Mouse (Mus musculus) limb, embryonic 14.5 days (tissue): Measurements from ENCODE around the gene Mrc2. TPM values are rescaled to one million over a fixed set of nuclear protein-coding genes. Genes with fewer than 3 reads are reported as not detected.

Source experiments
- ATAC-seq: fragments of 200-750 bp; cut with Nextera tagmentation; 2 replicates; pipeline ENCODE4 v1.8.0; 2017; ENCODE audit warnings: low read depth, moderate number of reproducible peaks, moderate TSS enrichment; ENCODE audit not compliant: low FRiP score
- DNase-seq: peaks from one replicate; pipeline ENCODE4 v3.0.0-alpha.2; 2015; ENCODE audit warnings: low spot score
- H3K27ac ChIP-seq: fragments of 300-500 bp; sonication (generic); replicated peaks from 2 replicates; pipeline ENCODE4 v1.5.1; 2014; ENCODE audit warnings: low read depth, mild to moderate bottlenecking, low read length, moderate library complexity, mixed read lengths
- H3K27me3 ChIP-seq: fragments of 300-500 bp; sonication (generic); 2 replicates; pipeline ENCODE4 v1.6.1; 2014; ENCODE audit warnings: low read length, mixed read lengths; ENCODE audit not compliant: control insufficient read depth, insufficient read depth
- H3K36me3 ChIP-seq: fragments of 300-500 bp; sonication (generic); 2 replicates; pipeline ENCODE4 v1.6.1; 2014; ENCODE audit warnings: mild to moderate bottlenecking, low read length, moderate library complexity, mixed read lengths; ENCODE audit not compliant: control insufficient read depth, insufficient read depth
- H3K4me1 ChIP-seq: fragments of 300-500 bp; sonication (generic); 2 replicates; pipeline ENCODE4 v1.6.1; 2014; ENCODE audit warnings: antibody characterized with exemption, low read length, mixed read lengths; ENCODE audit not compliant: control insufficient read depth, insufficient read depth
- H3K4me2 ChIP-seq: fragments of 300-500 bp; sonication (generic); replicated peaks from 2 replicates; pipeline ENCODE4 v1.6.1; 2014; ENCODE audit warnings: low read depth, mild to moderate bottlenecking, low read length, moderate library complexity; ENCODE audit not compliant: severe bottlenecking
- H3K4me3 ChIP-seq: fragments of 300-500 bp; sonication (generic); replicated peaks from 2 replicates; pipeline ENCODE4 v1.5.1; 2014; ENCODE audit warnings: low read length
- H3K9ac ChIP-seq: fragments of 300-500 bp; sonication (generic); 2 replicates; pipeline ENCODE4 v1.6.1; 2014; ENCODE audit warnings: mild to moderate bottlenecking, low read depth, low read length, moderate library complexity; ENCODE audit not compliant: severe bottlenecking
- H3K9me3 ChIP-seq: fragments of 300-500 bp; sonication (generic); 2 replicates; pipeline ENCODE4 v1.6.1; 2016; ENCODE audit warnings: low read length; ENCODE audit not compliant: control insufficient read depth
- POLR2A ChIP-seq: fragments of 200-500 bp; IDR thresholded peaks from 2 replicates; pipeline ENCODE4 v1.8.0; 2012; ENCODE audit warnings: inconsistent platforms, mild to moderate bottlenecking, moderate library complexity, borderline replicate concordance; ENCODE audit not compliant: insufficient read depth, insufficient read length; ENCODE audit errors: extremely low read depth
- WGBS: fragments of 180-500 bp; shearing (Covaris S2); extraction: QIAGEN DNeasy Blood & Tissue Kit; methylation state at CpG from one replicate; pipeline ENCODE4 v1.1.7; 2014; 5-methylcytosine and 5-hydroxymethylcytosine counted together
- polyA plus RNA-seq, 2 experiments: library from polyadenylated mRNA; depleted of rRNA in 1 of 2; stranded (reverse) in 1 of 2; unstranded in 1 of 2; fragments of >200 nt; fragmentation: Nextera tagmentation in 1 of 2; extraction: Ambion mirVana in 1 of 2; gene quantifications; 2 replicates each; pipeline versions ENCODE4 v1.2.1 to v1.2.3; 2012 to 2014

Gene Mrc2
- 98.5 and 125 TPM in 2 replicates for polyA plus RNA-seq (2012; rRNA removed)
- 26.4 and 27.5 TPM in 2 replicates for polyA plus RNA-seq (2014; fragmentation: Nextera tagmentation; extraction: Ambion mirVana)

DNA sequence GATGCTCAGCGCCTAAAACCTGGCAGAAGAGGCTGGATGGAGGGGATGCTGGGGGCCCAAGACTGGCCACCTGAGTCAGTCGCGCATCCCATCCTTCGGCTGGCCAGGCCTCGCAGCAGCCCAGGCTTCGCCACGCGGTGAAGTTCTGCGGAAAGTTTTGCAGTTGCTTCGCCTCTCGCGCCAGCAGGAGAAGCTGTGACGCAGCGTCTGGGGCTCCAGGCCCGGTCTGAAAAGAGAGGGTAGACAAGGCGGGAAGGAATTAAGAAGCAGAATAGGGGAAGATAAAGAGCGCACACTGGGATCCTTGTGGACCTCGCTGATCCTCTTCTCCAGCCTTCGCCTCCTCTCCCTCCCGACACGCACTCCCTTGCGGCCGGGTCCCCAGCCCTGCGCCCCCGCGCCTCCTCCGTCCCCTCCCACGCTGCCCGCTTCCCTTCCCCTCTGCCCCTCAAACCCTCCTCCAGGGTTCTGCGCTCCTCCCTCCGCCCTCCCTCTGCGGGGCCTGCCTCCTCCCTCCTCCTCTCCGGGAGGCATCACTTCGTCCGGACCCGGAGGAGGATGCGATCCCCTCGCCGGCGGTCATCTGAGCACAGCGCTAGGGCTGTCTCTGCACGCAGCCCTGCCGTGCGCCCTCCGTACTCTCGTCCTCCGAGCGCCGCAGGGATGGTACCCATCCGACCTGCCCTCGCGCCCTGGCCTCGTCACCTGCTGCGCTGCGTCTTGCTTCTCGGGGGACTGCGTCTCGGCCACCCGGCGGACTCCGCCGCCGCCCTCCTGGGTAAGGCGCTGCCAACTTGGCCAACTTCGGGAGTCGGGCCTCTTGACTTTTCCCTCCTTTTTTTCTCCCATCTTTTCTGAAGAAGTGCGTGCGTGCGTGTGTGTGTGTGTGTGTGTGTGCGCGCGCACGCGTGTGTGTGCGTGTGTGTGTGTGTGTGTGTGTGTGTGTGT is at the start of gene Mrc2:
Mrc2 (plus strand) TSS at position 520 of the 948 bp plus-strand sequence.
- Histone ChIP-seq H3K4me3 (peak within 1 kb of the TSS; percentile 80), H3K4me2 (peak within 1 kb of the TSS; percentile 60), H3K9me3 (no peaks in the 10 kb centered on the region), H3K36me3 (0 out of 2 replicates have a peak, but pooled peaks cover 3% of the 10 kb centered on the region), H3K4me1 (peaks cover 39% of the 10 kb centered on the region), H3K9ac (peak within 1 kb of the TSS; percentile 93), H3K27ac (peak within 1 kb of the TSS; percentile 91), H3K27me3 (no peaks in the 10 kb centered on the region)
- TF ChIP-seq POLR2A = peak; percentile 63; the same call in 1 of the 2 replicates
- ATAC-seq (peak; percentile 71), DNase-seq (peak; percentile 76)
- WGBS = 2% methylated on average over 60 of the region's 75 CpGs

DNA sequence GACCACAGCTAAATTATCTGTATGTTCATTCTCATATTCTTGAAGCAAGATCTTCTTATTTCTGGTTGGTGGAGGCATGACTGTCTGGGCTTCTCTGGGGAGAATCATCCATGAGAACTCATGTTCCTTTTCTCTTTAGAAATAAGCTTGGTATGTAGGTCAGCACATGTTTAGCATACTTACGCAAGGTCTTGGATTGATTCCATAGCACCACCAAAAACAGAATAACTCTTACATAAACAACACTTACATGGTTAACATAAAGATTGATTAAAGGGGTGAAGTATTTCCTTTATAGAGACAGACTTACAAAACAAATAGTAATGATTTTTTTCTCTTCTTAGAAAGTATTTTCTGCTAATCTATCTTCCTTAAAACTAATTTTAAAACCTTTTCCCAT is 46.1 kb upstream of the Mrc2 start:
- Histone ChIP-seq H3K27ac (no peak overlapping the region), H3K4me3 (no peak overlapping the region), H3K4me2 (no peak overlapping the region), H3K9ac (no peak overlapping the region), H3K27me3 (no peaks in the 10 kb centered on the region), H3K4me1 (no peaks in the 10 kb centered on the region), H3K9me3 (no peaks in the 10 kb centered on the region), H3K36me3 (peaks cover 72% of the 10 kb centered on the region)
- DNase-seq (no peak), ATAC-seq (no peak)
- TF ChIP-seq POLR2A = no peak
- WGBS = 92% methylated on average over 1 of the region's 1 CpGs

- Histone ChIP-seq H3K4me3 (no peak overlapping the region), H3K4me1 (no peaks in the 10 kb centered on the region), H3K4me2 (no peak overlapping the region), H3K9me3 (no peaks in the 10 kb centered on the region), H3K27me3 (no peaks in the 10 kb centered on the region), H3K9ac (no peak overlapping the region), H3K27ac (no peak overlapping the region), H3K36me3 (peaks cover 75% of the 10 kb centered on the region)
- no peak for DNase-seq
- ATAC-seq = no peak
- WGBS = 95% methylated on average over 6 of the region's 6 CpGs
- TF ChIP-seq POLR2A = no peak
Observed at GRCm38 (mm10) chr11:105246785-105247184, 45.7 kb upstream of the Mrc2 start.

DNA sequence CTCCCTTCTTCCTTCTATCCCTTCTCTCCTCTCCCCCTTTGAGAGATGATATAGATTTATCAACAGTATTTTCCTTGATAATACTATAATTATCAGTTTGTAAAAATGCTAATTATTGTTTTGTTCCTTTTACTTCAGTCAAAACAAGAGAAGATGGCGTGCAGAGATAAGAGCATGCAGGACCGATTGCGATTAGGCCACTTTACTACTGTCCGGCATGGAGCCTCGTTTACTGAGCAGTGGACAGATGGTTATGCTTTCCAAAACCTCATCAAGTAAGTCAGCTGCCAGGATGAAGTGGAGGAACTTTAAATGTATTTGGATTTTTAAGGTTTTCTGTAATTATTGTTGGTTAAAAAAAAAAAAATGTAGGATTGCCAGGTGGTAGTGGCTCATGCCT is 45.1 kb upstream of the Mrc2 start:
- 91% methylated on average over 5 of the region's 5 CpGs for WGBS
- ATAC-seq = no peak

DNA sequence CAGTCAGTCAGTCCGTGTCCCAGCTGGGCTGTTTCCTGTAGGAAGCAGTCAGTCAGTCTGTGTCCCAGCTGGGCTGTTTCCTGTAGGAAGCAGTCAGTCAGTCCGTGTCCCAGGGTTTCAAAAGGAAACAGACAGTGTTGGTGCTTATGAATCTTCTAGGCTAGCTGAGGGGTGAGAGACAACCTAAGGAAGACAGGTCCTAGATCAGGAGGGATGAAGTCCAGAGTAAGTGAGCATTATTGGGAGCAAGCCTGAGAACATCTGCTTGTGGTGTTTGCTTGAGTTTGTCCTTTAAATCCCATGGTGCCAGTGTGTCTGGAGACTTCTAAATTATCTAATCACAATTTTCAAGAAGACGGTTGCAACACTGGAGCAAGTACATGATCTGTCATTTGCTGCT is 32.7 kb upstream of the Mrc2 start:
- H3K27ac ChIP-seq = no peak overlapping the region
- no peaks in the 10 kb centered on the region for H3K27me3 ChIP-seq
- no peak for TF ChIP-seq POLR2A
- H3K4me3 ChIP-seq = no peak overlapping the region
- DNase-seq = no peak
- WGBS = 66% methylated on average over 3 of the region's 3 CpGs
- ATAC-seq = no peak
- H3K36me3 ChIP-seq = peaks cover 73% of the 10 kb centered on the region
- no peak overlapping the region for H3K9ac ChIP-seq
- H3K9me3 ChIP-seq = no peaks in the 10 kb centered on the region
- H3K4me1 ChIP-seq = peaks cover 2% of the 10 kb centered on the region; the same call in 1 of the 2 replicates
- no peak overlapping the region for H3K4me2 ChIP-seq

More for the DNA sequence above, 45.1 kb upstream of the Mrc2 start:
- Histone ChIP-seq H3K36me3 (peaks cover 70% of the 10 kb centered on the region), H3K4me3 (no peak overlapping the region), H3K27ac (no peak overlapping the region), H3K9me3 (no peaks in the 10 kb centered on the region), H3K4me2 (no peak overlapping the region), H3K9ac (no peak overlapping the region), H3K27me3 (no peaks in the 10 kb centered on the region), H3K4me1 (no peaks in the 10 kb centered on the region)
- TF ChIP-seq POLR2A = no peak
- no peak for DNase-seq
